Mouse (Mus musculus) embryonic fibroblast, embryonic 13.5 days (primary cell): ENCODE results near the gene Mapkap1. TPM values are rescaled to one million over a fixed set of nuclear protein-coding genes. Genes with fewer than 3 reads are reported as not detected.
"Not testable (repeated sequence)": the region's sequence is repeated elsewhere in the genome, so short reads cannot be mapped to it uniquely, and the experiment has no call there.

Experiments
- H3K27ac ChIP-seq: 2 replicates; pipeline ENCODE4 v1.5.1; 2012; ENCODE audit warnings: low read length, control low read depth, inconsistent platforms; ENCODE audit not compliant: insufficient read depth
- H3K4me1 ChIP-seq: 2 replicates; pipeline ENCODE4 v1.6.1; 2011; ENCODE audit warnings: low read length; ENCODE audit not compliant: control insufficient read depth, insufficient read depth
- H3K4me3 ChIP-seq: 2 replicates; pipeline ENCODE4 v1.5.1; 2011; ENCODE audit warnings: mild to moderate bottlenecking, control low read depth, low read length; ENCODE audit not compliant: insufficient read depth
- CTCF ChIP-seq: IDR thresholded peaks from 2 replicates; pipeline ENCODE4 v1.5.1; 2011; ENCODE audit warnings: mild to moderate bottlenecking, control low read depth, low read length, moderate library complexity, borderline replicate concordance; ENCODE audit not compliant: insufficient read depth
- POLR2A ChIP-seq: IDR thresholded peaks from 2 replicates; pipeline ENCODE4 v1.6.1; 2011; ENCODE audit warnings: low read depth, mild to moderate bottlenecking, control low read depth, low read length, moderate library complexity
- polyA plus RNA-seq: library from polyadenylated mRNA; stranded (reverse); fragments of >200 nt; gene quantifications from 2 replicates; pipeline ENCODE4 v1.2.4, GENCODE M21; 2011; ENCODE audit warnings: low read depth; ENCODE audit not compliant: missing spikeins, insufficient read length

Gene Mapkap1
- polyA plus RNA-seq, 1 experiment, result 84.9 TPM

- no peak for TF ChIP-seq POLR2A
- no peak for TF ChIP-seq CTCF
- H3K4me1 ChIP-seq, result no peaks in the 10 kb centered on the region
- no peak overlapping the region for H3K27ac ChIP-seq
- H3K4me3 ChIP-seq, result no peak overlapping the region
Measured at GRCm38 (mm10) chr2:34430663-34431062, 24.1 kb downstream of the Mapkap1 start.

- Histone ChIP-seq H3K4me3 (no peak overlapping the region), H3K4me1 (no peaks in the 10 kb centered on the region), H3K27ac (no peak overlapping the region)
- TF ChIP-seq CTCF, result no peak
- no peak for TF ChIP-seq POLR2A
Measured at GRCm38 (mm10) chr2:34431701-34432372, 25.3 kb downstream of the Mapkap1 start.

- not testable (repeated sequence) for H3K4me3 ChIP-seq, H3K27ac ChIP-seq
Measured at GRCm38 (mm10) chr2:34432887-34433286, 26.3 kb downstream of the Mapkap1 start.

DNA sequence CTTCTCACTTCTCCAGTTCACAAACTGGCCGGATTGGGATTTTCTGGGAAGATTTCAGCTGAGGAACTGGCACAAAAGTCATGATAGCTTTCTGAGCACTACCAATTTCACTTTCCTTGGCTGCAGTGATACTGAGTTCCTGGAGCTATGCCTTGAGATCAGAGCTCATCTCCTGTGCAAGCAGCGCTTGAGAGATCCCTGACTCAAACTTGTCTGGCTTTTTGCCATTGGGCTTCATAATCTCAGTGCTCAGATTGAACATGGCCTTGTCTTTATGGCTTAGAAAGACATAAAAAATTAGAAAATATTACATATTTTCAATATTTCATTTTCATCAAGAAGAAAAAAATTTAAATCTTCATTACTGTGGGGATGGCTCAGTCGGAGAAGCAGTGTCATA lies 29.8 kb downstream of the Mapkap1 start:
- Histone ChIP-seq H3K4me1 (peaks cover 3% of the 10 kb centered on the region; the same call in 1 of the 2 replicates), H3K27ac (no peak overlapping the region), H3K4me3 (no peak overlapping the region)
- TF ChIP-seq CTCF (no peak), POLR2A (no peak)

More at GRCm38 (mm10) chr2:34432887-34433286, 26.3 kb downstream of the Mapkap1 start:
- not testable (repeated sequence) for H3K4me1 ChIP-seq

- Histone ChIP-seq H3K27ac (no peak overlapping the region), H3K4me1 (no peaks in the 10 kb centered on the region), H3K4me3 (no peak overlapping the region)
- TF ChIP-seq POLR2A, result no peak
Measured at GRCm38 (mm10) chr2:34448756-34449155, 42.2 kb downstream of the Mapkap1 start.

DNA sequence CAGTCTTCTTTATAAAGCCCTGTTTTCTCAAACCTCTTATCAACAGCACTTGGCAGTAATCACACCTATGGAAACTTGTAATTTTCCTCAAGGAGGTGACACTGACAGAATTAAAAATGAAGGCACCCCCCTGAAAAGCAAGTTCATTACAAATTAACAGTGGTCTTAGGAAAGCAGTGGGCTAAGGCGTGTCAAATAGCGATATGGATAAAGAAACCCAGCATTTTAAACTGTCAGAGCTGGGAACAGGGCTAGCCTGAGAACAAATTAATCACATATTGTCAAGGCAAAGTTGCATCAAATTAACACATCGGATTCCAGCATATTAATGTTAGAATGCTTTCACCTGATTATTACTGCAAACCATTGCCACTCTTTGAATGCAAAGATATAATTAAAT lies 55.9 kb downstream of the Mapkap1 start:
- no peaks in the 10 kb centered on the region for H3K4me1 ChIP-seq
- no peak overlapping the region for H3K27ac ChIP-seq
- no peak overlapping the region for H3K4me3 ChIP-seq
- no peak for TF ChIP-seq CTCF
- no peak for TF ChIP-seq POLR2A

DNA sequence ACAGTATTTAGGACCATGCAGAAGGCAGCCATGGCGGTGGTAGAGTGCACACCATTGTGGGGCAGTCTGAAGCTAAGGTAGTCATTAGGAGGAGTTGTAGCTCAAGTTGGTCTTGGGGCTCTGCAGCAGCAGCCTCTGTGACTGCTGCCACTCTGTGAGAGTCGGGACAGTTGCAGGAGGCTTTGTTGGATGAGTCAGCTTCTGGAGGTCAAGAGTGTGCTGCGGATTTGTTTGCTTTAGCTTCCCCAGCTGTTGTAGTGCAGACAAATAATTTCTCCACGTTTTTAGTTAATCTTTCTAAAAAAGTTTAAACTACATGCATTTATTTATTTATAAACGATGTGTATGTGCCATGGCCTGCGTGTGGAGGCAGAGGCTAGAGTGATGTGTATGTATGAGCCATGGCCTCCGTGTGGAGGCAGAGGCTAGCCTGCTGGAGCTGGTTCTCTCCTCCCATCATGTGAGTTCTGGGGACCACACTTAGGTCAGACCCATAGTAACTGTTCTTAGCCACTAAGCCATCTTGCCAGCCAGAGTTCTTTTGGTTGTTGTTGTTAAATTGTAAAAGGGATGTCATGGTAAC lies 62.1 kb downstream of the Mapkap1 start:
- Histone ChIP-seq H3K27ac (no peak overlapping the region), H3K4me3 (no peak overlapping the region), H3K4me1 (no peaks in the 10 kb centered on the region; the same call in 1 of the 2 replicates)
- TF ChIP-seq CTCF (no peak), POLR2A (no peak)

GRCm38 (mm10) chr2:34469324-34469723 lies 62.8 kb downstream of the Mapkap1 start:
- Histone ChIP-seq H3K4me3 (no peak overlapping the region), H3K27ac (no peak overlapping the region), H3K4me1 (no peaks in the 10 kb centered on the region; the same call in 1 of the 2 replicates)
- TF ChIP-seq POLR2A (no peak), CTCF (no peak)

DNA sequence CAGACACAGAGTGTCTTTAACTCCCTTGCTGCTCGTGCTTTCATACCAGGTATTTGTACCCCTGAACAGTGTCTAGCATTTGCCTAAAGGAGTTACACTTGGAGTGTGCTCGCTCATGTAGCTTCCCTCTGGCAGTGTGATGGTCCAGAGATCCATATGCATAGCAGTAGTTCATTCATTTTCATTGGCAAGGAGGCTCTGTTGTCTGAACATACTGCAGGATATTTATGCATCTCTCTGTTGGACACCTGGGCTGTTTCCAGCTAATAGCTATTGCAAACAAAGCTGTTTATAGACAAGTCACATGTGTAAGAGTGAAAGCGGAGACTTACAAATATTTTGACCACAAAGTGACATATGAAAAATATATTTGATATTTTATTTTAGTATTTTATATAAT lies 67.2 kb downstream of the Mapkap1 start:
- Histone ChIP-seq H3K4me3 (no peak overlapping the region), H3K27ac (no peak overlapping the region), H3K4me1 (no peaks in the 10 kb centered on the region)
- TF ChIP-seq POLR2A (no peak), CTCF (no peak)

GRCm38 (mm10) chr2:34481401-34481800 lies 74.8 kb downstream of the Mapkap1 start:
- Histone ChIP-seq H3K27ac (no peak overlapping the region), H3K4me1 (no peaks in the 10 kb centered on the region), H3K4me3 (no peak overlapping the region)
- TF ChIP-seq POLR2A (no peak), CTCF (no peak)

DNA sequence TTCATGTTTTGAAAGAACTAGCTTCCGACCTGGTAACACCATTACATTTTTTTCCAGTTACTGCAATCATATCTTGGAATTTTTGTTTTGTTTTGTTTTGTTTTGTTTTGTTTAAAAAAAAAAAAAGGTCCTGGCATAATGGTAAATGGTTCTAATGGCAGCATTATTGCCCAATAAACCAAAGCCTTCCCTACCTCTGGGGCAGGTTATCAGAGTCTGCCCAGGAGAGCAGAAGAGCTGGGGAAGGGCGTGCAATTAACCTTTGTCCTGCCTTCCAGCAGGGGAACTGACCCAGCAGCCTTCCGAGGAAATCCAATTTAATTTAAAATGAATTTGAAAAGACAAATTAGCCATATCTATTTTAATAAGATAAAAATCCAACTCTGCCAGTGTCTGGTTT lies 75.5 kb downstream of the Mapkap1 start:
- Histone ChIP-seq H3K4me3 (no peak overlapping the region), H3K27ac (no peak overlapping the region), H3K4me1 (no peaks in the 10 kb centered on the region)
- no peak for TF ChIP-seq CTCF
- TF ChIP-seq POLR2A, result no peak
